Comparison of ENCODE assay signal across 26 mouse cellular contexts in genomic region chr5:141097878-141098277, GRCm38 (mm10).
DNase-seq lines count a peak whose midpoint lies in the region; ATAC-seq lines count a peak whose summit lies in the region.
"Had no signal": no experiment of that assay in that cellular context is flagged by ENCODE, and none has a peak within 500 bp of the region (broad histone marks: within the 10 kb centered on the region; RNA-seq: fewer than 3 reads in every experiment).

No protein-coding gene starts in this region.

- DNase-seq in midbrain, embryonic 11.5 days (ENCODE audit: low spot score, missing footprints) = peak; percentile 53
- no peak for DNase-seq in midbrain, embryonic 10.5 days (ENCODE audit: low spot score)
- DNase-seq in heart, postnatal 4 days = peak; percentile 52
- DNase-seq in spleen, postnatal 10 days (ENCODE audit: low spot score in 2 of 2) = no peak
- DNase-seq: adrenal gland, postnatal 36 days; B cell, adult 2 months; cerebellum, adult 11 months; cerebellum, adult 9-11 months; gastrocnemius, postnatal 10 days; kidney, adult 8-10 months; kidney, postnatal 10 days; liver, embryonic 13.5 days; lung, adult 2 months; midbrain, embryonic 14.5 days; thymus, adult 18-20 months; thymus, postnatal 36 days had no signal

- no peaks in the 10 kb centered on the region for H3K36me3 ChIP-seq in forebrain, embryonic 15.5 days
- H3K36me3 ChIP-seq in forebrain, embryonic 12.5 days (replicated peaks) = no peaks in the 10 kb centered on the region
- no peaks in the 10 kb centered on the region for H3K36me3 ChIP-seq in midbrain, embryonic 11.5 days (ENCODE audit: control insufficient read depth, insufficient read depth, low read length)
- no peaks in the 10 kb centered on the region for H3K36me3 ChIP-seq in midbrain, embryonic 10.5 days
- H3K36me3 ChIP-seq in heart, embryonic 13.5 days = no peaks in the 10 kb centered on the region
- H3K36me3 ChIP-seq: embryonic facial prominence, embryonic 12.5 days; G1E; liver, embryonic 13.5 days had no signal

- peak; percentile 64 for ATAC-seq in forebrain, embryonic 15.5 days (replicated peaks)
- ATAC-seq in forebrain, embryonic 12.5 days (ENCODE audit: low FRiP score) = no peak
- ATAC-seq in midbrain, embryonic 11.5 days (ENCODE audit: low FRiP score) = no peak
- ATAC-seq in heart, embryonic 13.5 days (ENCODE audit: extremely low read depth, insufficient number of reproducible peaks, low FRiP score, low TSS enrichment) = peak; percentile 44; the same call in 1 of the 2 replicates
- ATAC-seq: Patski had no signal

- H3K9ac ChIP-seq in forebrain, embryonic 15.5 days (replicated peaks) = no peak overlapping the region
- no peak overlapping the region for H3K9ac ChIP-seq in forebrain, embryonic 12.5 days
- H3K9ac ChIP-seq in midbrain, embryonic 11.5 days (ENCODE audit: low read length) = no peak overlapping the region
- no peak overlapping the region for H3K9ac ChIP-seq in heart, embryonic 13.5 days
- H3K9ac ChIP-seq: embryonic facial prominence, embryonic 12.5 days; hindbrain, embryonic 14.5 days; liver, embryonic 13.5 days had no signal

- no peaks in the 10 kb centered on the region for H3K9me3 ChIP-seq in forebrain, embryonic 15.5 days
- no peaks in the 10 kb centered on the region for H3K9me3 ChIP-seq in forebrain, embryonic 12.5 days
- no peaks in the 10 kb centered on the region for H3K9me3 ChIP-seq in midbrain, embryonic 11.5 days (ENCODE audit: control insufficient read depth, low read length)
- no peaks in the 10 kb centered on the region for H3K9me3 ChIP-seq in midbrain, embryonic 10.5 days (replicated peaks)
- H3K9me3 ChIP-seq in heart, embryonic 13.5 days = no peaks in the 10 kb centered on the region
- H3K9me3 ChIP-seq: embryonic facial prominence, embryonic 12.5 days; liver, embryonic 13.5 days had no signal

- no peak overlapping the region for H3K27ac ChIP-seq in forebrain, embryonic 15.5 days (replicated peaks)
- no peak overlapping the region for H3K27ac ChIP-seq in forebrain, embryonic 12.5 days
- no peak overlapping the region for H3K27ac ChIP-seq in midbrain, embryonic 11.5 days (ENCODE audit: low read depth, low read length)
- H3K27ac ChIP-seq in midbrain, embryonic 10.5 days (replicated peaks) = no peak overlapping the region
- 0 out of 2 replicates have a peak overlapping the region, but pooled peaks have one; percentile 24 for H3K27ac ChIP-seq in heart, embryonic 13.5 days (replicated peaks)
- H3K27ac ChIP-seq: embryonic facial prominence, embryonic 12.5 days; hindbrain, embryonic 14.5 days; left cerebral cortex, adult 2 months; liver, embryonic 13.5 days had no signal

- H3K4me1 ChIP-seq in forebrain, embryonic 15.5 days = 0 out of 2 replicates have a peak, but pooled peaks cover 3% of the 10 kb centered on the region
- no peaks in the 10 kb centered on the region for H3K4me1 ChIP-seq in forebrain, embryonic 12.5 days
- no peaks in the 10 kb centered on the region for H3K4me1 ChIP-seq in midbrain, embryonic 11.5 days (ENCODE audit: control insufficient read depth, insufficient read depth, low read length)
- H3K4me1 ChIP-seq in midbrain, embryonic 10.5 days = no peaks in the 10 kb centered on the region
- H3K4me1 ChIP-seq in heart, embryonic 13.5 days = peaks cover 17% of the 10 kb centered on the region
- H3K4me1 ChIP-seq: liver, embryonic 13.5 days had no signal

- H3K4me3 ChIP-seq in forebrain, embryonic 15.5 days = no peak overlapping the region
- H3K4me3 ChIP-seq in forebrain, embryonic 12.5 days (replicated peaks) = no peak overlapping the region
- no peak overlapping the region for H3K4me3 ChIP-seq in midbrain, embryonic 11.5 days (ENCODE audit: low read depth, low read length)
- no peak overlapping the region for H3K4me3 ChIP-seq in midbrain, embryonic 10.5 days
- no peak overlapping the region for H3K4me3 ChIP-seq in heart, embryonic 13.5 days
- H3K4me3 ChIP-seq: embryonic facial prominence, embryonic 12.5 days; erythroblast, embryonic 14.5 days; left cerebral cortex, adult 2 months; liver, embryonic 13.5 days had no signal

- 42% methylated on average over 4 of the region's 4 CpGs for WGBS in forebrain, embryonic 15.5 days
- 52% methylated on average over 4 of the region's 4 CpGs for WGBS in forebrain, embryonic 12.5 days
- WGBS in midbrain, embryonic 11.5 days = 65% methylated on average over 4 of the region's 4 CpGs
- 78% methylated on average over 4 of the region's 4 CpGs for WGBS in midbrain, embryonic 10.5 days
- 14% methylated on average over 4 of the region's 4 CpGs for WGBS in heart, embryonic 13.5 days

- H3K27me3 ChIP-seq in forebrain, embryonic 15.5 days = no peaks in the 10 kb centered on the region
- H3K27me3 ChIP-seq in forebrain, embryonic 12.5 days = no peaks in the 10 kb centered on the region
- no peaks in the 10 kb centered on the region for H3K27me3 ChIP-seq in midbrain, embryonic 11.5 days (ENCODE audit: control insufficient read depth, insufficient read depth, low read length)
- no peaks in the 10 kb centered on the region for H3K27me3 ChIP-seq in midbrain, embryonic 10.5 days (ENCODE audit: low read depth, poor library complexity, severe bottlenecking)
- peaks cover 44% of the 10 kb centered on the region for H3K27me3 ChIP-seq in heart, embryonic 13.5 days (replicated peaks)
- H3K27me3 ChIP-seq: CH12.LX; embryonic facial prominence, embryonic 12.5 days; liver, embryonic 13.5 days had no signal

- no peak overlapping the region for H3K4me2 ChIP-seq in forebrain, embryonic 15.5 days (replicated peaks)
- no peak overlapping the region for H3K4me2 ChIP-seq in forebrain, embryonic 12.5 days
- H3K4me2 ChIP-seq in midbrain, embryonic 11.5 days = no peak overlapping the region
- H3K4me2 ChIP-seq in heart, embryonic 13.5 days = no peak overlapping the region
- H3K4me2 ChIP-seq: embryonic facial prominence, embryonic 12.5 days; hindbrain, embryonic 14.5 days; liver, embryonic 13.5 days had no signal

Comparison
In these comparisons a context has a peak if more than half of its experiments do, and no peak if none do; other contexts are left out.
1. ATAC-seq: peak in forebrain, embryonic 15.5 days (single experiment) and heart, embryonic 13.5 days (single experiment); none in forebrain, embryonic 12.5 days (single experiment) and midbrain, embryonic 11.5 days (single experiment).
2. DNase-seq: peak in midbrain, embryonic 11.5 days (single experiment) and heart, postnatal 4 days (single experiment); none in midbrain, embryonic 10.5 days (single experiment) and spleen, postnatal 10 days (0 of 2).